Mouse (Mus musculus): ENCODE results near the gene Xpnpep1. TPM values are rescaled to one million over a fixed set of nuclear protein-coding genes. Genes with fewer than 3 reads are reported as not detected.
A peak's percentile ranks its signal among the peaks of the same experiment; 100 is the strongest.

Xpnpep1 gene
- total RNA-seq, 2 experiments from 2014 or later, result 67.1 to 72.6 TPM

- intact Hi-C loops (cut with DNase I), result no loop called here
- DNase-seq (ENCODE audit: extremely low spot score in 1 of 2, low spot score in 2 of 2), result no peak
- no peak overlapping the region for H3K27ac ChIP-seq
- TF ChIP-seq CTCF (IDR thresholded peaks at IDR 0.05), result no peak
- no peak overlapping the region for H3K4me3 ChIP-seq
Observed at GRCm38 (mm10) chr19:53043423-53044125, 3.6 kb upstream of the Xpnpep1 start.

GRCm38 (mm10) chr19:53041570-53041969 is 1.6 kb upstream of the Xpnpep1 start:
- intact Hi-C loops (cut with DNase I), result loop anchor here (2.0 kb wide), 1 partner anchor 99 kb away; the partner anchor contains the start of gene Add3
- H3K4me3 ChIP-seq, result no peak overlapping the region
- no peak overlapping the region for H3K27ac ChIP-seq
- DNase-seq (ENCODE audit: extremely low spot score in 1 of 2, low spot score in 2 of 2), result no peak
- no peak for TF ChIP-seq CTCF (IDR thresholded peaks at IDR 0.05)

GRCm38 (mm10) chr19:53041133-53041510 is 1.1 kb upstream of the Xpnpep1 start:
- intact Hi-C loops (cut with DNase I), result loop anchor here (2.0 kb wide), 1 partner anchor 100 kb away; the partner anchor contains the start of gene Add3
- H3K27ac ChIP-seq, result no peak overlapping the region
- no peak for TF ChIP-seq CTCF (IDR thresholded peaks at IDR 0.05)
- DNase-seq (ENCODE audit: extremely low spot score in 1 of 2, low spot score in 2 of 2), result no peak
- no peak overlapping the region for H3K4me3 ChIP-seq

GRCm38 (mm10) chr19:53039090-53039489 is 924 bp downstream of the Xpnpep1 start:
- Histone ChIP-seq H3K4me3 (peak overlapping the region; percentile 97), H3K27ac (peak overlapping the region; percentile 83)
- no peak for DNase-seq (ENCODE audit: extremely low spot score in 1 of 2, low spot score in 2 of 2)
- intact Hi-C loops (cut with DNase I), result loop anchor here (10.0 kb wide), 1 partner anchor 276 kb away; the partner anchor contains the start of gene Mxi1
- TF ChIP-seq CTCF (IDR thresholded peaks at IDR 0.05), result no peak

- H3K27ac ChIP-seq, result peak overlapping the region; percentile 83
- intact Hi-C loops (cut with DNase I), result loop anchor here (10.0 kb wide), 1 partner anchor 276 kb away; the partner anchor contains the start of gene Mxi1
Observed at GRCm38 (mm10) chr19:53038435-53038938, 1.5 kb downstream of the Xpnpep1 start.

GRCm38 (mm10) chr19:53037925-53038419 is 2.0 kb downstream of the Xpnpep1 start:
- Histone ChIP-seq H3K27ac (peak overlapping the region; percentile 68), H3K4me3 (peak overlapping the region; percentile 97)
- intact Hi-C loops (cut with DNase I), result loop anchor here (10.0 kb wide), 1 partner anchor 277 kb away; the partner anchor contains the start of gene Mxi1
- DNase-seq (ENCODE audit: extremely low spot score in 1 of 2, low spot score in 2 of 2), result peak in 1 of 2 experiments; percentile 49
- no peak for TF ChIP-seq CTCF (IDR thresholded peaks at IDR 0.05)

More at GRCm38 (mm10) chr19:53038435-53038938, 1.5 kb downstream of the Xpnpep1 start:
- peak; percentile 98 for DNase-seq (ENCODE audit: extremely low spot score in 1 of 2, low spot score in 2 of 2)
- TF ChIP-seq CTCF (IDR thresholded peaks at IDR 0.05), result no peak
- peak overlapping the region; percentile 97 for H3K4me3 ChIP-seq

- no peak for DNase-seq (ENCODE audit: extremely low spot score in 1 of 2, low spot score in 2 of 2)
- intact Hi-C loops (cut with DNase I), result loop anchor here (10.0 kb wide), 1 partner anchor 281 kb away; the partner anchor contains the start of gene Mxi1
- no peak for TF ChIP-seq CTCF (IDR thresholded peaks at IDR 0.05)
- Histone ChIP-seq H3K27ac (no peak overlapping the region), H3K4me3 (no peak overlapping the region)
Observed at GRCm38 (mm10) chr19:53033159-53033943, 6.7 kb downstream of the Xpnpep1 start.

GRCm38 (mm10) chr19:53032647-53033046 is 7.4 kb downstream of the Xpnpep1 start:
- no peak for TF ChIP-seq CTCF (IDR thresholded peaks at IDR 0.05)
- Histone ChIP-seq H3K4me3 (no peak overlapping the region), H3K27ac (no peak overlapping the region)
- no peak for DNase-seq (ENCODE audit: extremely low spot score in 1 of 2, low spot score in 2 of 2)
- intact Hi-C loops (cut with DNase I), result loop anchor here (10.0 kb wide), 1 partner anchor 282 kb away; the partner anchor contains the start of gene Mxi1

GRCm38 (mm10) chr19:53031957-53032371 is 8.1 kb downstream of the Xpnpep1 start:
- no peak overlapping the region for H3K4me3 ChIP-seq
- DNase-seq (ENCODE audit: extremely low spot score in 1 of 2, low spot score in 2 of 2), result no peak
- intact Hi-C loops (cut with DNase I), result loop anchor here (10.0 kb wide), 1 partner anchor 283 kb away; the partner anchor contains the start of gene Mxi1
- no peak overlapping the region for H3K27ac ChIP-seq
- no peak for TF ChIP-seq CTCF (IDR thresholded peaks at IDR 0.05)

GRCm38 (mm10) chr19:53030279-53030678 is 9.7 kb downstream of the Xpnpep1 start:
- TF ChIP-seq CTCF (IDR thresholded peaks at IDR 0.05), result no peak
- H3K27ac ChIP-seq, result no peak overlapping the region
- DNase-seq (ENCODE audit: extremely low spot score in 1 of 2, low spot score in 2 of 2), result no peak
- no peak overlapping the region for H3K4me3 ChIP-seq
- intact Hi-C loops (cut with DNase I), result loop anchor here (10.0 kb wide), 1 partner anchor 285 kb away; the partner anchor contains the start of gene Mxi1

GRCm38 (mm10) chr19:53029686-53030085 is 10.3 kb downstream of the Xpnpep1 start:
- no peak for TF ChIP-seq CTCF (IDR thresholded peaks at IDR 0.05)
- intact Hi-C loops (cut with DNase I), result loop anchor here (10.0 kb wide), 1 partner anchor 285 kb away; the partner anchor contains the start of gene Mxi1
- DNase-seq (ENCODE audit: extremely low spot score in 1 of 2, low spot score in 2 of 2), result no peak
- Histone ChIP-seq H3K4me3 (no peak overlapping the region), H3K27ac (no peak overlapping the region)

All from left cerebral cortex, adult 2 months (tissue).